Mouse (Mus musculus): ENCODE data around the gene Zscan29. TPM values are rescaled to one million over a fixed set of nuclear protein-coding genes. Genes with fewer than 3 reads are reported as not detected.

Zscan29 gene
- total RNA-seq (2012; rRNA removed) = 3.5 and 5.0 TPM in 2 replicates

DNA sequence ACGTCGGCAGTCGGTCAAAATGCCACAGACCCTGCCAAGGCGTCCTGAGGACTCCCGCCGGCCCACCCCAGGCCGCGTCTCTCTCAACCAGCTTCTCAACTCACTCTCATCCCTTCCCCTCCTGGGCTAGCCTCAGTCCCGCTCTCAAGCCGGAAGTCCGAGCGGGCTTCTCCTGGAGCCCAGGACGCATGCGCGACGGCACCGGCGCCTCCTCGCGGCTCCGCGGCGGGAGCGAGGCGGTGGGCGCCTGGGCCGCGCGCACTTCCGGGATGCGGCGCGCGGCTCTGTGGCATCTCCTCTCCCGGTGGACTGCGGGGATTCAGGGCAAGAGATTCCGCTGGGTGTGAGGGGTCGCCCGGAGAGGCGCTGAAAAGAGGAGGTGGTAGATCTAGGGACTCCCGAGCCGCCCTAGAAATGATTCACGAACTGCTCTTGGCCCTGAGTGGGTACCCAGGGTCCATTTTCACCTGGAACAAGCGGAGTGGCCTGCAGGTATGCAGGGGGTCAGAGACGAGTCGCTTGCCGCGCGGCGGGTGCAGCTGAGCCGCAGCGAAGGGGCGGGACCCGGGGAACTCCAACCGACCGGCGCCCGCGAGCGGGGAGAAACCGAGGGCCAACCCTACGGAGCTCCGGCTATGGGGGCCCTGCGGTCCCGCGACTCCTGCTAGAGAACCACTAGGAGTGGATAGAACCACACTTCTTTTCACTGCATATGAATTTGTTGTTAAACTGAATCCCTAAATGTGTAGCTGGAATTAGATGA, at the start of gene Zscan29:
Zscan29 (minus strand) TSS at position 146 of the 763 bp plus-strand sequence.
- H3K4me1 ChIP-seq (ENCODE audit: control insufficient read depth in 2 of 2, insufficient read depth in 2 of 2, low read length in 2 of 2, poor library complexity in 1 of 2) = no peaks in the 10 kb centered on the region
- H3K4me3 ChIP-seq (ENCODE audit: insufficient read depth in 1 of 2, low read depth in 1 of 2, low read length in 2 of 2, poor library complexity in 1 of 2, severe bottlenecking in 1 of 2) = peak within 1 kb of the TSS; percentile 88 to 98
- H3K9ac ChIP-seq (ENCODE audit: insufficient read depth, low read depth, low read length, poor library complexity, severe bottlenecking) = peak within 1 kb of the TSS; percentile 90
- no peak within 1 kb of the TSS for H3K27ac ChIP-seq (ENCODE audit: insufficient read depth, low read depth, low read length, poor library complexity, severe bottlenecking)
- peak; percentile 74 for DNase-seq (ENCODE audit: low read depth, low spot score)
- H3K36me3 ChIP-seq (ENCODE audit: control insufficient read depth, insufficient read depth, low read length, poor library complexity, severe bottlenecking) = peaks cover 4% of the 10 kb centered on the region
- H3K9me3 ChIP-seq (ENCODE audit: control insufficient read depth, insufficient read depth, low read depth, low read length) = no peaks in the 10 kb centered on the region
- no peak for TF ChIP-seq ZNF384 (IDR thresholded peaks at IDR 0.05; ENCODE audit: low read depth, low read length)
- no peak for TF ChIP-seq MAFK (IDR thresholded peaks at IDR 0.05; ENCODE audit: insufficient read depth, low read depth, low read length)
- TF ChIP-seq HCFC1 (IDR thresholded peaks at IDR 0.05; ENCODE audit: borderline replicate concordance, insufficient read depth, low read length) = peak; percentile 55; the same call in 1 of the 2 replicates
- in situ Hi-C loops (cut with MboI; ENCODE audit: low sequenced_read_pairs in 2 of 2, unreplicated experiment in 2 of 2) = loop anchor here in 1 of 2 experiments (10.0 kb wide), 1 partner anchor 224 kb away; no protein-coding TSS in a partner anchor

GRCm38 (mm10) chr2:121219994-121220393, 49.1 kb upstream of the Zscan29 start:
- Histone ChIP-seq H3K36me3 (ENCODE audit: control insufficient read depth, insufficient read depth, low read length, poor library complexity, severe bottlenecking) (peaks cover 13% of the 10 kb centered on the region), H3K27ac (ENCODE audit: insufficient read depth, low read depth, low read length, poor library complexity, severe bottlenecking) (no peak overlapping the region; the same call in 1 of the 2 replicates), H3K4me3 (ENCODE audit: insufficient read depth in 1 of 2, low read depth in 1 of 2, low read length in 2 of 2, poor library complexity in 1 of 2, severe bottlenecking in 1 of 2) (no peak overlapping the region), H3K9me3 (ENCODE audit: control insufficient read depth, insufficient read depth, low read depth, low read length) (no peaks in the 10 kb centered on the region), H3K4me1 (ENCODE audit: control insufficient read depth in 2 of 2, insufficient read depth in 2 of 2, low read length in 2 of 2, poor library complexity in 1 of 2) (peaks cover 6 to 13% of the 10 kb centered on the region in 2 experiments; a peak in 2 of 4 replicates), H3K9ac (ENCODE audit: insufficient read depth, low read depth, low read length, poor library complexity, severe bottlenecking) (no peak overlapping the region)
- in situ Hi-C loops (cut with MboI; ENCODE audit: low sequenced_read_pairs in 2 of 2, unreplicated experiment in 2 of 2) = no loop called here
- no peak for TF ChIP-seq ZC3H11A (IDR thresholded peaks at IDR 0.05; ENCODE audit: borderline replicate concordance, low read depth, low read length)
- no peak for TF ChIP-seq HCFC1 (IDR thresholded peaks at IDR 0.05; ENCODE audit: borderline replicate concordance, insufficient read depth, low read length)
- no peak for TF ChIP-seq MAFK (IDR thresholded peaks at IDR 0.05; ENCODE audit: insufficient read depth, low read depth, low read length)
- no peak for TF ChIP-seq CHD2 (IDR thresholded peaks at IDR 0.05; ENCODE audit: low read depth, low read length)
- TF ChIP-seq ZNF384 (IDR thresholded peaks at IDR 0.05; ENCODE audit: low read depth, low read length) = no peak
- DNase-seq (ENCODE audit: low read depth, low spot score) = no peak

- peaks cover 20% of the 10 kb centered on the region for H3K36me3 ChIP-seq (ENCODE audit: control insufficient read depth, insufficient read depth, low read length, poor library complexity, severe bottlenecking)
These were observed 48.3 kb upstream of the Zscan29 start for GRCm38 (mm10) chr2:121219177-121219576.

GRCm38 (mm10) chr2:121214491-121214890, 43.6 kb upstream of the Zscan29 start:
- H3K9ac ChIP-seq (ENCODE audit: insufficient read depth, low read depth, low read length, poor library complexity, severe bottlenecking) = no peak overlapping the region
- no peak overlapping the region for H3K4me3 ChIP-seq (ENCODE audit: insufficient read depth in 1 of 2, low read depth in 1 of 2, low read length in 2 of 2, poor library complexity in 1 of 2, severe bottlenecking in 1 of 2)
- peaks cover 5 to 10% of the 10 kb centered on the region in 2 experiments; a peak in 3 of 4 replicates for H3K4me1 ChIP-seq (ENCODE audit: control insufficient read depth in 2 of 2, insufficient read depth in 2 of 2, low read length in 2 of 2, poor library complexity in 1 of 2)
- TF ChIP-seq HCFC1 (IDR thresholded peaks at IDR 0.05; ENCODE audit: borderline replicate concordance, insufficient read depth, low read length) (no peak), ZNF384 (IDR thresholded peaks at IDR 0.05; ENCODE audit: low read depth, low read length) (no peak), ZC3H11A (IDR thresholded peaks at IDR 0.05; ENCODE audit: borderline replicate concordance, low read depth, low read length) (no peak), MAFK (IDR thresholded peaks at IDR 0.05; ENCODE audit: insufficient read depth, low read depth, low read length) (no peak), CHD2 (IDR thresholded peaks at IDR 0.05; ENCODE audit: low read depth, low read length) (no peak)
- H3K9me3 ChIP-seq (ENCODE audit: control insufficient read depth, insufficient read depth, low read depth, low read length) = no peaks in the 10 kb centered on the region
- peaks cover 25% of the 10 kb centered on the region for H3K36me3 ChIP-seq (ENCODE audit: control insufficient read depth, insufficient read depth, low read length, poor library complexity, severe bottlenecking)
- in situ Hi-C loops (cut with MboI; ENCODE audit: low sequenced_read_pairs in 2 of 2, unreplicated experiment in 2 of 2) = no loop called here
- DNase-seq (ENCODE audit: low read depth, low spot score) = no peak
- no peak overlapping the region for H3K27ac ChIP-seq (ENCODE audit: insufficient read depth, low read depth, low read length, poor library complexity, severe bottlenecking)

More at GRCm38 (mm10) chr2:121219177-121219576, 48.3 kb upstream of the Zscan29 start:
- Histone ChIP-seq H3K9me3 (ENCODE audit: control insufficient read depth, insufficient read depth, low read depth, low read length) (no peaks in the 10 kb centered on the region), H3K9ac (ENCODE audit: insufficient read depth, low read depth, low read length, poor library complexity, severe bottlenecking) (no peak overlapping the region), H3K4me3 (ENCODE audit: insufficient read depth in 1 of 2, low read depth in 1 of 2, low read length in 2 of 2, poor library complexity in 1 of 2, severe bottlenecking in 1 of 2) (no peak overlapping the region), H3K27ac (ENCODE audit: insufficient read depth, low read depth, low read length, poor library complexity, severe bottlenecking) (peak overlapping the region; percentile 50; the same call in 1 of the 2 replicates), H3K4me1 (ENCODE audit: control insufficient read depth in 2 of 2, insufficient read depth in 2 of 2, low read length in 2 of 2, poor library complexity in 1 of 2) (peaks cover 6 to 13% of the 10 kb centered on the region in 2 experiments; a peak in 2 of 4 replicates)
- in situ Hi-C loops (cut with MboI; ENCODE audit: low sequenced_read_pairs in 2 of 2, unreplicated experiment in 2 of 2) = no loop called here
- no peak for DNase-seq (ENCODE audit: low read depth, low spot score)
- TF ChIP-seq ZC3H11A (IDR thresholded peaks at IDR 0.05; ENCODE audit: borderline replicate concordance, low read depth, low read length) (no peak), MAFK (IDR thresholded peaks at IDR 0.05; ENCODE audit: insufficient read depth, low read depth, low read length) (peak; percentile 76)
